Mouse (Mus musculus) thymus, postnatal 36 days (tissue): ENCODE measurements around the gene Magi1.
"Not testable (repeated sequence)": the region's sequence is repeated elsewhere in the genome, so short reads cannot be mapped to it uniquely, and the experiment has no call there.

Experiments used
- DNase-seq, 2 experiments: peaks; one replicate each; pipeline ENCODE4 v3.0.0; 2022; ENCODE audit warnings: mixed read lengths in 2 of 2

The Magi1 gene

GRCm38 (mm10) chr6:93717826-93718375 is 565.8 kb downstream of the Magi1 start:
- no peak for DNase-seq

DNA sequence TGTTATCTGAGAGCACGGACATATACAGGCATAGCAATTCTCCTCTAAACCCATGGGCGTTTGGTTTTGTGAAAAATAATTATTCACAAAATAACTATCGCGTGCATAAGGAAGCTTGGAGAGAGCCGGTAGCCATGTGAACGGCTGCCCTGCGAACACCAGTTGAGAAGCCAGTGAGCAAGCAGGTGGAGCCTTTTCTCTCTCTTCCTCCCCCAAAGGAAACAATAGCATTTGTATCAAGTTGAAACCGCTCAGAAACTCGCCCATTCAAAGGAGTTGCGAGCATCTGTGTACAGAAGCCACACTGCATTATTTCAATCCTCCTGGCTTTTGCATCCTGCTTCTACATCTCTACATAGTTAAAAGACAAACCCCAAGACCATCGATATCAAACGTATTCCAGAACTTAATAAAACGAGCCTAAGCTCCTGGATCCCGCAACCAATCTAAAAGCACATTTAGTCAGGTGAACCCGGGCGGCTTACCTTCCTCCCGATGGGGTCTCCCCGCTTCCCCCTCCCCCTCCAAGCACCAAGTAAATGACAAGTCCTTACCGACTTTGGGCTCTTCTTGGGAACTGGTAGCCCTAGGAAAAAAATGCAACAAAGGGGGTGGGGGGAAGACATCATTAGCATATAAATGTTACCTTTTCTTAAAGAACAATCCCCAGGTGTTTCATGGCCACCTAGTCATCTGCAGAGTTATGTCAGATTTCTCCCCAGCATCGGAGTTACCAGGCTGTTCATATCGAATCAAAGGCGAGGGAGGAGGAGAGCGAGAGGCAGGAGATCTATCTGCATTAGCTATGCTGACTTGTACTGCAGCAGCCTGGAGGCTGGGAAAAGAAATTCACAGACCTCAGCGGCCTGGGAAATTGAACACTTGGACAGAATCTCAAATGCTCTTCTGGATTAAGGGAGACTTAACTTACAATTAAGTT is 566.8 kb downstream of the Magi1 start:
- no peak for DNase-seq

- no peak for DNase-seq
These were observed 568.2 kb downstream of the Magi1 start for GRCm38 (mm10) chr6:93715181-93716180.

GRCm38 (mm10) chr6:93704350-93704749 is 579.4 kb downstream of the Magi1 start:
- DNase-seq: no peak

DNA sequence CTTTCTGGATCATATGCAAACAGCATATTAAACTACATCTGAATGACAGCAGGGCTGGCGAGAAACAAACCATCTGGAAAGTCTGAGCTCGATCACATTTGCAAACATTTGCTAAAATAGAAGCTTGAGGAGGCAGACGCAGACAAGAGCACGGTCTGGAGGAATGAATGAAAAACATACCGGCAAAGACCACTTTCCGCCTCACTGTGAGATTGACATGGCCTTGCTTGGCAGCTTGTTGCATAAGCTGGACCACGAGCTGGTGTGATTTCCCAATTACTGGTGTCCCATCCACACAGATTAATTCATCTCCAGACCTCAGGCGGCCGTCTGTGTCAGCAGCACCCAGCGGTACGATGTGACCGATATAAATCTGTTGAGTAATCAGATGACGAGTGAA is 584.3 kb downstream of the Magi1 start:
- no peak for DNase-seq

DNA sequence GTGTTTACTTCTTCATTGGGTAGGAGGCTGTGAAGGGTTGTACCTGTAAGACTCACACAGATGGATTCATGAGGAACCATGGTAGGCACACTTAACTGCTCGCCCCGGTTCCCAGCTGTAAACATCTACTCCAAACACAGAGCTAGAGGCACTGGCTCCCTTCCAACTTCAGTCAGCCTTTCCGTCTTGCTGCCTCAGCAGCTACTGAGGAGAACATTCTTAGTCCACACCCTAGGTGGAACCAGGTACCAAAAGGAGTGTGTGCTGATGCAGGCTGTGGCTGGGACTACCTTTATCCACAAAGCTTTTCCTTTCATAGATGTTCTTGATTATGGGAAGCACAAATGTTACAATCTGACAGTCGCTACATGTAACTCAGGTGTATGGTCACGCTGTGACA is 585.8 kb downstream of the Magi1 start:
- no peak for DNase-seq

- no peak for DNase-seq
These were observed 605.0 kb downstream of the Magi1 start for GRCm38 (mm10) chr6:93678766-93679165.

DNA sequence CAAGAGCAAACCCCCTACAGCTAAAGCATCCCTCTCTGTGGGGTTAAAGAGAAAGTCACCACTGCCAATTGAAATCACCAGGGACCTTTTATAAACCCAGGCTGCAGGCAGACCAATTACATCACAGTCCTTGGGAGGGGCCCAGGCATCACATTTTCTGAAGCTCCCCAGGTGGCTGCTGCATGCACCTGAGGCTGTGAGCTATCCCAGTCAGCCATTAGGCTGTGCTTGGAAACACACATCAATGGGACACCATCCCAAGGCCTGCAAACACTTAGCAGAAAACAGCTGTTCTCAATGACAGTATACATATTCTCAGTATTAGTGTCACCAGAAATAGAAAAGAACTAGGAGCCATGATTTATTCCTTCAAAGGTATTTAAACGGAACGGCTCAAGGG is 617.0 kb downstream of the Magi1 start:
- no peak for DNase-seq

DNA sequence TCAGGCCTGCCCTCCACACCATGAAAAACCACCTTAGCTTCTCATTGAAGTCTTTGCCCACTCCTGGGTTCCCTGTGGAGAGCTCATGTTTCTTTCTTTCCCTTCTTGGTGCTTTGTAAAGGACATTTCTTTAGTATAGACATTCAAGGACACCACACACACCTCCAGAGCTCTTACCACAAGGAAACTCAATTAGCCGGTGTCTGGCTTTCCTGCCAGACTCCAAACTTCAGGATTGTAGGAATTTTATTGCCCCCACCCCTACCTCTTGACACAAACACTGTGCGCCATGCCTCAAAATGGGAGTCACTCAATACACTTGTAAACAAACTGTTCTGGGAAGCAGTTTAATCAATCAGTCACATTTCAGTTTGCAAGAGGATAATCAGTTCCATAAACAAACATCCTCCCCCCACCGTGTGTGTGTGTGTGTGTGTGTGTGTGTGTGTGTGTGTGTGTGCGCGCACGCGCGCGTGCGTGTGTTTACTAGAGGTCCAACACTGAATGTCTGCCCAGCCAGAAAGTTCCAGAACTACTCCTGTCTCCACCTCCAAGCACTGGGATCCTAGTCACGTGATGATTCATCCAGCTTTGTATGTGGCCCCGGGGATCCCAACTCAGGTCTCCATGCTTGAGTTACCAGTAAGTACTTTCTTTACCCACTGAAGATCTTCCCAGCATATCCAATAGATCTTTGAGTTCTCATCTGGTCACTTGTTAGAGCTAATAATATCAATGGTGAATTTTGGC is 618.5 kb downstream of the Magi1 start:
- no peak for DNase-seq

- DNase-seq: no peak
These were observed 622.6 kb downstream of the Magi1 start for GRCm38 (mm10) chr6:93661139-93661538.

GRCm38 (mm10) chr6:93659534-93659933 is 624.2 kb downstream of the Magi1 start:
- no peak for DNase-seq

DNA sequence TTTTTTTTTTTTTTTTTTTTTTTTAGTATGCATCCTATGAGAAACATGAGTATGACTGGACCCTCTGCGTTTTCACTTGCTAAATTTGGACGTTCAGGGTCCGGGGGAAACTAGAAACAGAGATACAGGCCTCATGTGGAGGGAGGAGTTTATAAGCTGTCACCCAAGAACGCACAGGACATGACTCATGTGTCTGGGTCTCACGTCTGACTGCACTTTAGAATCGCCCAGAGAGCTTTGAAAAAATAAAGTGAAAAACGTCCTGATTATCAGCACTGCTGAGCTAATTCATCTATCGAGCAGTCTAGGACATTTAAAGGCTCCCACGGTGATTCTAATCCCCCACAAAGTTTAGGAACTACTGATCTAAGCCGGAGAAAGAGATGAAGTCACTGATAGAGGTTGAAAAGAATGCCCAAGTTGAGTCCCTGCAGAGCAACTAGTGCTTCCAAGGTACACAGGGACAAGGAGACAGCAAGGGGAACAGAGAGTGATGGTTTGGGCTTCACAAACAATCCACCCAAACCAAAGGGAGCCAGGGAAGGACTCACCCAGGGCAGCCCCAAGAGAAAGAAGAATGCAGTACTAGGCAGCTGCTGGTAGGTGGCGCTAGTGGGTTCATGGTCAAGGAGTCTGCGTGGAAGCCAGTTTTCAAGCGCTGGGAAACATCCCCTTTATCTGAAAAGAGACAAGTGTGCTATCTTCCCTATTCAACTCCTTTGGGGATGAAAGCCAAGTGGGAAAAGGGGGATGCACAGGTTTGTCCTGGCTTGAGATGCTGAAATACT is 626.3 kb downstream of the Magi1 start:
- peak; percentile 13 to 16 for DNase-seq

GRCm38 (mm10) chr6:93648581-93649230 is 635.0 kb downstream of the Magi1 start:
- no peak for DNase-seq

GRCm38 (mm10) chr6:93629735-93630291 is 653.9 kb downstream of the Magi1 start:
- DNase-seq: not testable (repeated sequence)

DNA sequence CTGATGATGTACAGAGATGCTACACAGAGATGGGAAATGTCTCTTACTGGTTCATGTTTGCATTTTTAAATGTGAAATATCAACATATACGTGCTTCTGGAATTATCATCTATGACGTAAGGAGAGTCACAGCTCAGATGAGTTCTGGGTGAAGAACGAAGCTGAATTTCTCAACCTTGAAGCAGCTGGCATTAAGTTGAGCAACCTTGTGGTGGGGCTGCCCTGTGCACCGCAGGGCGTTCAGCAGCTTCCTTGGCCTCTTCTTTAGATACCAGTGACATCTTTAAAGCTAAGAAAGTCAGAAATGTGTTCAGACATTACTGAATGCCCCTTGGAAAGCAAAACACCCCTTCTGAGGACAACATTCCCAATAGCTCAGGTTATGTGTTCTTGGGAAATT is 656.5 kb downstream of the Magi1 start:
- DNase-seq: no peak
